Mouse (Mus musculus): ENCODE measurements around the gene Ctdnep1.

The Ctdnep1 gene

GRCm38 (mm10) chr11:69983377-69983776 lies 2.4 kb downstream of the Ctdnep1 start:
- no peak for DNase-seq (ENCODE audit: low spot score)

GRCm38 (mm10) chr11:69984431-69984830 lies 3.5 kb downstream of the Ctdnep1 start:
- no peak for DNase-seq (ENCODE audit: low spot score)

GRCm38 (mm10) chr11:69989949-69990348 lies 9.0 kb downstream of the Ctdnep1 start:
- no peak for DNase-seq (ENCODE audit: low spot score)

- peak; percentile 98 for DNase-seq (ENCODE audit: low spot score)
Observed at GRCm38 (mm10) chr11:69990850-69991691, 10.1 kb downstream of the Ctdnep1 start, which contains the start of gene Gabarap. TSS of gene Gabarap (plus strand) at chr11:69991143.

- no peak for DNase-seq (ENCODE audit: low spot score)
Observed at GRCm38 (mm10) chr11:69991711-69992110, 10.8 kb downstream of the Ctdnep1 start.

- no peak for DNase-seq (ENCODE audit: low spot score)
Observed at GRCm38 (mm10) chr11:69992396-69992795, 11.4 kb downstream of the Ctdnep1 start.

GRCm38 (mm10) chr11:69992932-69993331 lies 12.0 kb downstream of the Ctdnep1 start:
- no peak for DNase-seq (ENCODE audit: low spot score)

- no peak for DNase-seq (ENCODE audit: low spot score)
Observed at GRCm38 (mm10) chr11:69994401-69995090, 13.6 kb downstream of the Ctdnep1 start.

GRCm38 (mm10) chr11:69995391-69995960 lies 14.5 kb downstream of the Ctdnep1 start, which contains the start of gene Phf23:
TSS of gene Phf23 (plus strand) at chr11:69995777.
- DNase-seq (ENCODE audit: low spot score) = peak; percentile 99

GRCm38 (mm10) chr11:69996161-69997061 lies 15.5 kb downstream of the Ctdnep1 start:
- no peak for DNase-seq (ENCODE audit: low spot score)

- DNase-seq (ENCODE audit: low spot score) = peak; percentile 82
Observed at GRCm38 (mm10) chr11:69997070-69997509, 16.1 kb downstream of the Ctdnep1 start.

- no peak for DNase-seq (ENCODE audit: low spot score)
Observed at GRCm38 (mm10) chr11:69998567-69999491, 17.9 kb downstream of the Ctdnep1 start.

- no peak for DNase-seq (ENCODE audit: low spot score)
Observed at GRCm38 (mm10) chr11:69999666-70000065, 18.7 kb downstream of the Ctdnep1 start.

- peak; percentile 99 for DNase-seq (ENCODE audit: low spot score)
Observed at GRCm38 (mm10) chr11:70000396-70000898, 19.5 kb downstream of the Ctdnep1 start, which contains the start of gene Dvl2. TSS of gene Dvl2 (plus strand) at chr11:70000595.

- DNase-seq (ENCODE audit: low spot score) = no peak
Observed at GRCm38 (mm10) chr11:70001159-70001558, 20.2 kb downstream of the Ctdnep1 start.

GRCm38 (mm10) chr11:70001865-70002264 lies 20.9 kb downstream of the Ctdnep1 start:
- peak; percentile 73 for DNase-seq (ENCODE audit: low spot score)

- no peak for DNase-seq (ENCODE audit: low spot score)
Observed at GRCm38 (mm10) chr11:70002471-70002870, 21.5 kb downstream of the Ctdnep1 start.

GRCm38 (mm10) chr11:70005521-70005920 lies 24.6 kb downstream of the Ctdnep1 start:
- peak; percentile 61 for DNase-seq (ENCODE audit: low spot score)

- no peak for DNase-seq (ENCODE audit: low spot score)
Observed at GRCm38 (mm10) chr11:70010033-70010432, 29.1 kb downstream of the Ctdnep1 start.

- no peak for DNase-seq (ENCODE audit: low spot score)
Observed at GRCm38 (mm10) chr11:70010548-70010947, 29.6 kb downstream of the Ctdnep1 start.
